Mouse (Mus musculus): ENCODE data around the gene Tmem252.

GRCm38 (mm10) chr19:24673331-24673730, 477 bp upstream of the Tmem252 start:
- TF ChIP-seq POLR2A (IDR thresholded peaks at IDR 0.05; ENCODE audit: low read depth, low read length) (no peak), CTCF (IDR thresholded peaks at IDR 0.05; ENCODE audit: borderline replicate concordance, insufficient read depth, low read length) (no peak)

Measured in embryonic fibroblast, embryonic 13.5 days (primary cell).